19 mouse cellular contexts compared by ENCODE assay signal in genomic region chr1:84056884-84057630, GRCm38 (mm10).
DNase-seq lines count a peak whose midpoint lies in the region; ATAC-seq and TF ChIP-seq lines count a peak whose summit lies in the region.
"Had no signal": no experiment of that assay in that cellular context is flagged by ENCODE, and none has a peak within 500 bp of the region (broad histone marks: within the 10 kb centered on the region; RNA-seq: fewer than 3 reads in every experiment).

No protein-coding gene starts in this region.

- H3K9ac ChIP-seq in forebrain, embryonic 13.5 days, result no peak overlapping the region
- no peak overlapping the region for H3K9ac ChIP-seq in forebrain, embryonic 12.5 days
- H3K9ac ChIP-seq: neural tube, embryonic 12.5 days had no signal

- no peaks in the 10 kb centered on the region for H3K9me3 ChIP-seq in forebrain, embryonic 13.5 days (replicated peaks)
- H3K9me3 ChIP-seq in forebrain, embryonic 12.5 days, result no peaks in the 10 kb centered on the region
- H3K9me3 ChIP-seq: heart, embryonic 10.5 days; neural tube, embryonic 12.5 days had no signal

- H3K27ac ChIP-seq in forebrain, embryonic 13.5 days, result no peak overlapping the region
- H3K27ac ChIP-seq in forebrain, embryonic 12.5 days, result no peak overlapping the region
- H3K27ac ChIP-seq: heart, embryonic 10.5 days; neural tube, embryonic 12.5 days had no signal

- H3K4me3 ChIP-seq in forebrain, embryonic 13.5 days, result no peak overlapping the region
- H3K4me3 ChIP-seq in forebrain, embryonic 12.5 days (replicated peaks), result no peak overlapping the region
- H3K4me3 ChIP-seq: heart, embryonic 10.5 days; neural tube, embryonic 12.5 days had no signal

- no peak for TF ChIP-seq CTCF in brain, embryonic 14.5 days (IDR thresholded peaks at IDR 0.05; ENCODE audit: borderline replicate concordance, extremely low read depth, insufficient read depth, insufficient read length)

- H3K4me1 ChIP-seq in forebrain, embryonic 13.5 days, result peaks cover 18% of the 10 kb centered on the region
- peaks cover 11% of the 10 kb centered on the region for H3K4me1 ChIP-seq in forebrain, embryonic 12.5 days
- H3K4me1 ChIP-seq: heart, embryonic 10.5 days had no signal

- TF ChIP-seq POLR2A in brain, embryonic 14.5 days (IDR thresholded peaks at IDR 0.05; ENCODE audit: borderline replicate concordance, extremely low read depth, insufficient read depth, insufficient read length, poor library complexity, severe bottlenecking), result no peak

- 66% methylated on average over 5 of the region's 5 CpGs for WGBS in forebrain, embryonic 13.5 days
- 66% methylated on average over 5 of the region's 5 CpGs for WGBS in forebrain, embryonic 12.5 days

- H3K36me3 ChIP-seq in forebrain, embryonic 13.5 days (ENCODE audit: poor library complexity, severe bottlenecking), result no peaks in the 10 kb centered on the region
- H3K36me3 ChIP-seq in forebrain, embryonic 12.5 days (replicated peaks), result no peaks in the 10 kb centered on the region
- H3K36me3 ChIP-seq: heart, embryonic 10.5 days; neural tube, embryonic 12.5 days had no signal

- intact Hi-C loops in left cerebral cortex, postnatal 4 days (cut with DNase I), result no loop called here

- DNase-seq in left cerebral cortex, postnatal 4 days, result peak; percentile 1
- DNase-seq in left cerebral cortex, adult 8-10 months (ENCODE audit: low spot score in 2 of 2), result no peak
- peak; percentile 49 for DNase-seq in brain, embryonic 14.5 days (ENCODE audit: low read depth)
- peak; percentile 3 to 21 for DNase-seq in cerebellum, postnatal 14 days
- no peak for DNase-seq in lung, postnatal 4 days
- DNase-seq in ovary, postnatal 36 days (ENCODE audit: low spot score), result no peak
- DNase-seq: adrenal gland, postnatal 14 days; gastrocnemius, postnatal 25 days; heart, postnatal 10 days; kidney, adult 2 months; kidney, postnatal 14 days; lung, adult 2 months; lung, postnatal 36 days; thymus, postnatal 25 days had no signal

- H3K27me3 ChIP-seq in forebrain, embryonic 13.5 days, result no peaks in the 10 kb centered on the region
- no peaks in the 10 kb centered on the region for H3K27me3 ChIP-seq in forebrain, embryonic 12.5 days
- H3K27me3 ChIP-seq: neural tube, embryonic 12.5 days had no signal

- no peak overlapping the region for H3K4me2 ChIP-seq in forebrain, embryonic 13.5 days
- H3K4me2 ChIP-seq in forebrain, embryonic 12.5 days, result no peak overlapping the region
- H3K4me2 ChIP-seq: liver, embryonic 11.5 days; neural tube, embryonic 12.5 days had no signal

- peak; percentile 50; the same call in 1 of the 2 replicates for ATAC-seq in forebrain, embryonic 13.5 days
- no peak for ATAC-seq in forebrain, embryonic 12.5 days (ENCODE audit: low FRiP score)

Comparison
In these comparisons a context has a peak if more than half of its experiments do, and no peak if none do; other contexts are left out.
1. DNase-seq: peak in left cerebral cortex, postnatal 4 days (single experiment), brain, embryonic 14.5 days (single experiment) and cerebellum, postnatal 14 days (2 of 2); none in left cerebral cortex, adult 8-10 months (0 of 2), lung, postnatal 4 days (0 of 2) and ovary, postnatal 36 days (single experiment).